Comparison of ENCODE assay signal across 8 mouse cellular contexts in the genomic region with DNA sequence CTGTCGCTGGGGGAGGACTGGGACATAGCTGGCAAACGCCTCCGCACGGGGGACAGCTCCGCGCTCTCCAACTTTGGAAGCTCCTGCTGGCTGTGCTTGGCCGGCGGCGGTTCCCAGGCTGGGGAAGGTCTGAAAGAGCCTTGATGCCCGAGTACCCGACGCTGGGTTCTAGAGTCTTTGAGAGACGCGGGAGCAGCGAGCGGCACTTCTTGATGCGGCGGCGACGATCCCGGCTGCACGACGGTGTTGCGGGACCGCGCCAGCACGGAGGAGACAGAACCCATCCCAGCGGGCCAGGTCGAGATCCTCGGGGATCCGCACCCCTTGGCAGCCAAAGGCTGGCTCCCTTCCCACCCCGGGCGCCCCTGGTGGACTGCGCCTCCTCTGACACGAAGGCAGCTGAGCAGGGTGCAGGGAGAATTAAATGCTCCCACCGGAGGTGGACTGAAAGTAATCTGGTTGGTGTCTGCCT. TPM values are rescaled to one million over a fixed set of nuclear protein-coding genes. Genes with fewer than 3 reads are reported as not detected.
A peak's percentile ranks its signal among the peaks of the same experiment; 100 is the strongest.
DNase-seq lines count a peak whose midpoint lies in the region; ATAC-seq and TF ChIP-seq lines count a peak whose summit lies in the region.

No protein-coding gene starts in this region.

- H3K36me3 ChIP-seq in lung, embryonic 14.5 days (ENCODE audit: insufficient read depth) = no peaks in the 10 kb centered on the region
- H3K36me3 ChIP-seq in heart, embryonic 14.5 days (ENCODE audit: control insufficient read depth, insufficient read depth, low read length) = no peaks in the 10 kb centered on the region
- no peaks in the 10 kb centered on the region for H3K36me3 ChIP-seq in limb, embryonic 13.5 days
- H3K36me3 ChIP-seq in neural tube, embryonic 13.5 days = no peaks in the 10 kb centered on the region

- ATAC-seq in lung, embryonic 14.5 days (ENCODE audit: insufficient read depth) = peak; percentile 54
- no peak for ATAC-seq in heart, embryonic 14.5 days (ENCODE audit: insufficient number of reproducible peaks, insufficient read depth, low FRiP score, low read depth)
- no peak for ATAC-seq in limb, embryonic 13.5 days (ENCODE audit: low FRiP score, low read depth)
- peak; percentile 74 for ATAC-seq in neural tube, embryonic 13.5 days (ENCODE audit: low read depth)

- TF ChIP-seq CTCF in lung, embryonic 14.5 days (IDR thresholded peaks at IDR 0.05; ENCODE audit: low read depth) = peak; percentile 42; the same call in 1 of the 2 replicates

- no peaks in the 10 kb centered on the region for H3K9me3 ChIP-seq in lung, embryonic 14.5 days (ENCODE audit: low read depth, low read length)
- H3K9me3 ChIP-seq in heart, embryonic 14.5 days (ENCODE audit: control insufficient read depth, low read length) = no peaks in the 10 kb centered on the region
- H3K9me3 ChIP-seq in limb, embryonic 13.5 days = no peaks in the 10 kb centered on the region
- no peaks in the 10 kb centered on the region for H3K9me3 ChIP-seq in neural tube, embryonic 13.5 days

- H3K4me2 ChIP-seq in lung, embryonic 14.5 days = peak overlapping the region; percentile 73
- H3K4me2 ChIP-seq in heart, embryonic 14.5 days (ENCODE audit: low read length) = peak overlapping the region; percentile 96
- H3K4me2 ChIP-seq in limb, embryonic 13.5 days (replicated peaks) = peak overlapping the region; percentile 67
- peak overlapping the region; percentile 84 for H3K4me2 ChIP-seq in neural tube, embryonic 13.5 days

- peak overlapping the region; percentile 37 for H3K4me3 ChIP-seq in lung, embryonic 14.5 days (ENCODE audit: low read depth, low read length)
- peak overlapping the region; percentile 43 for H3K4me3 ChIP-seq in heart, embryonic 14.5 days (ENCODE audit: control insufficient read depth in 1 of 2, insufficient read depth in 1 of 2, low read depth in 1 of 2, low read length in 2 of 2)
- H3K4me3 ChIP-seq in limb, embryonic 13.5 days = peak overlapping the region; percentile 39
- H3K4me3 ChIP-seq in neural tube, embryonic 13.5 days = peak overlapping the region; percentile 45

- under 1% methylated on average over 36 of the region's 36 CpGs for WGBS in lung, embryonic 14.5 days
- WGBS in heart, embryonic 14.5 days = under 1% methylated on average over 36 of the region's 36 CpGs
- under 1% methylated on average over 36 of the region's 36 CpGs for WGBS in limb, embryonic 13.5 days
- under 1% methylated on average over 36 of the region's 36 CpGs for WGBS in neural tube, embryonic 13.5 days

- H3K4me1 ChIP-seq in lung, embryonic 14.5 days (ENCODE audit: insufficient read depth) = no peaks in the 10 kb centered on the region
- peaks cover 2 to 6% of the 10 kb centered on the region in 2 experiments; a peak in 1 of 4 replicates for H3K4me1 ChIP-seq in heart, embryonic 14.5 days (ENCODE audit: control insufficient read depth in 2 of 2, insufficient read depth in 2 of 2, low read length in 2 of 2)
- H3K4me1 ChIP-seq in limb, embryonic 13.5 days = peaks cover 8% of the 10 kb centered on the region; the same call in 1 of the 2 replicates
- H3K4me1 ChIP-seq in neural tube, embryonic 13.5 days (replicated peaks) = peaks cover 11% of the 10 kb centered on the region; the same call in 1 of the 2 replicates

- H3K27ac ChIP-seq in lung, embryonic 14.5 days (ENCODE audit: low read depth) = no peak overlapping the region
- no peak overlapping the region for H3K27ac ChIP-seq in heart, embryonic 14.5 days (replicated peaks in 1 of 2; ENCODE audit: control insufficient read depth in 1 of 2, insufficient read depth in 1 of 2, low read depth in 2 of 2, low read length in 2 of 2)
- H3K27ac ChIP-seq in limb, embryonic 13.5 days = no peak overlapping the region
- H3K27ac ChIP-seq in neural tube, embryonic 13.5 days (replicated peaks) = no peak overlapping the region

- H3K9ac ChIP-seq in lung, embryonic 14.5 days = peak overlapping the region; percentile 23; the same call in 1 of the 2 replicates
- peak overlapping the region; percentile 58 for H3K9ac ChIP-seq in heart, embryonic 14.5 days (ENCODE audit: low read length)
- peak overlapping the region; percentile 5 for H3K9ac ChIP-seq in limb, embryonic 13.5 days
- H3K9ac ChIP-seq in neural tube, embryonic 13.5 days = peak overlapping the region; percentile 63

- peak; percentile 51 for DNase-seq in lung, embryonic 14.5 days
- no peak for DNase-seq in lung, postnatal 14 days
- peak; percentile 60 for DNase-seq in embryo, embryonic 10.5 days (ENCODE audit: low spot score)
- DNase-seq in urinary bladder, adult 2 months (ENCODE audit: low spot score) = no peak
- no peak for DNase-seq in spleen, postnatal 4 days (ENCODE audit: low spot score in 2 of 2)

- H3K27me3 ChIP-seq in lung, embryonic 14.5 days (ENCODE audit: insufficient read depth, low read length) = peaks cover 25% of the 10 kb centered on the region
- H3K27me3 ChIP-seq in heart, embryonic 14.5 days (ENCODE audit: control insufficient read depth, insufficient read depth, low read length) = peaks cover 13% of the 10 kb centered on the region
- H3K27me3 ChIP-seq in limb, embryonic 13.5 days = peaks cover 52% of the 10 kb centered on the region
- H3K27me3 ChIP-seq in neural tube, embryonic 13.5 days = peaks cover 36% of the 10 kb centered on the region

RNA-seq across cellular contexts. Expression of gene Lsm5, which starts 52.4 kb away (rescaled TPM):
- polyA plus RNA-seq in lung, embryonic 14.5 days (2014; fragmentation: Nextera tagmentation; extraction: Ambion mirVana) = 164 and 187 TPM in 2 replicates
- 79.1 and 80.1 TPM in 2 replicates for polyA plus RNA-seq in heart, embryonic 14.5 days (2014; fragmentation: Nextera tagmentation; extraction: Ambion mirVana)
- polyA plus RNA-seq in limb, embryonic 13.5 days (2015; fragmentation: Nextera tagmentation; extraction: Ambion mirVana) = 159 and 162 TPM in 2 replicates
- polyA plus RNA-seq in neural tube, embryonic 13.5 days (2015; fragmentation: Nextera tagmentation; extraction: Ambion mirVana) = 90.2 and 91.6 TPM in 2 replicates
- 36.3 and 45.1 TPM in 2 replicates for polyA plus RNA-seq in urinary bladder, adult 2 months (2012; rRNA removed)

Comparison
In these comparisons a context has a peak if more than half of its experiments do, and no peak if none do; other contexts are left out.
1. DNase-seq: peak in lung, embryonic 14.5 days (single experiment) and embryo, embryonic 10.5 days (single experiment); none in lung, postnatal 14 days (single experiment), urinary bladder, adult 2 months (single experiment) and spleen, postnatal 4 days (0 of 2).
2. ATAC-seq: peak in lung, embryonic 14.5 days (single experiment) and neural tube, embryonic 13.5 days (single experiment); none in heart, embryonic 14.5 days (single experiment) and limb, embryonic 13.5 days (single experiment).
3. H3K9ac ChIP-seq: peak in every context shown above with its lines; median percentile 63 in neural tube, embryonic 13.5 days; 58 in heart, embryonic 14.5 days; 23 in lung, embryonic 14.5 days; 5 in limb, embryonic 13.5 days.
4. Peak in every context shown above with its lines, with median percentiles within 50 percentile points of each other: H3K4me2 ChIP-seq and H3K4me3 ChIP-seq.